Mouse (Mus musculus) activated CD4-positive, CD25-positive, alpha-beta regulatory T cell, adult 4 months (primary cell): ENCODE data around the gene Mybphl. TPM values are rescaled to one million over a fixed set of nuclear protein-coding genes. Genes with fewer than 3 reads are reported as not detected.

Experiments
- ATAC-seq: one replicate; pipeline ENCODE4 v1.8.0; 2017
- polyA plus RNA-seq, 2 experiments: library from polyadenylated mRNA; unstranded; fragments of 100-300 nt; shearing (Covaris generic); gene quantifications; one replicate each; pipeline ENCODE4 v1.2.1; 2017

The Mybphl gene
- polyA plus RNA-seq: not detected

DNA sequence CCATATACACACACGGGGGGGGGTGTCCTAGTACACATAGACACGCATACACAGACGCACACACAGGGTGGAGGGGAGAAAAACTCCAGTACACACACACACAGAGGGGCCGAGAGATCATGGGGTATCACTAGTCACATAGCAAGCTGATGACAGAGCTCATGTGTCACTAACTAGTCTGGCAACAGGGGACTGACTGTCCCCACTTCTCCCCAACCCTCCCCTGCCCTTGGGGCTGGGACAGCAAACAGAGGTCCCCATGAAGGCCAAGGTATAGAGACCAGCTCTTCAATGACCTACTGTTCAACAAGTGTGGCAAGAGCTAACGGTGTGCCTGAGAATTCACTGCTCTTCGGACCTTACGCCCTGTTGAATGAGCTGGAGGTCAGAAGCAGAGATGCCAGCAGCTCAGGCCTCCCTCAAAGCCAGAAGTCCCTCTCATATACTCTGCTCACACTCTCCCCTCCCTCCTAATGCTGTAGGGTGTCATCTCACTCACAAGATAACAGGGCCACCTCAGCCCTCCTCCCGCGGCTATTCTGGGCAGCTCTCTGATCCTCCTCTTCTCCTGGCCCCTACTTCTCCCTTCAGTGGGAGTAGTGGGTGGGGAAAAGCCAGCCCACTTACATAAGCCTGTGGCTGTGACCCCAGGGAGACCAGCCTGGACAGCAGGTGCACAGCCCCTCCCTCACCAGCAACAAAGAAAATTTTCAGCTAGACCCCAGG, at the start of gene Mybphl:
Gene Mybphl (plus strand): TSS at position 642 of the 726 bp plus-strand sequence.
- no peak for ATAC-seq

DNA sequence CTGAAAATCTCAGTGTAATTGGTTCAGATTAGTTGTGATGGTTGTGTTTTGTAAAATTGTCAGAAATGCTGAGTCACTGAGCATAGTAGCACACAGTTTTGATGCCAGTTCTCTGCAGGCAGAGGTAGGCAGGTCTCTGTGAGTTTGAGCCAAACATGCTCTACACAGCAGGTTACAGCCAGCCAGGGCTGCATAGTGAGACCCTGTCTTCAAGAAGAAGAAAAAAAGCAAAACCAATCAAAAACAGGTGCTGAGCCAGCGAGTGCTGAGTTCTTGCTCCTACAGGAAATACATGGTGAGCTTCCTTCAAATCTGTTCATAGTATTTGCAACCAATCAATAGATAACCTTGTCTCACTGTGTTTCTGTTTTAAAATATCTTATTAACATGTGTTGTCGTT, 46.2 kb upstream of the Mybphl start:
- no peak for ATAC-seq

DNA sequence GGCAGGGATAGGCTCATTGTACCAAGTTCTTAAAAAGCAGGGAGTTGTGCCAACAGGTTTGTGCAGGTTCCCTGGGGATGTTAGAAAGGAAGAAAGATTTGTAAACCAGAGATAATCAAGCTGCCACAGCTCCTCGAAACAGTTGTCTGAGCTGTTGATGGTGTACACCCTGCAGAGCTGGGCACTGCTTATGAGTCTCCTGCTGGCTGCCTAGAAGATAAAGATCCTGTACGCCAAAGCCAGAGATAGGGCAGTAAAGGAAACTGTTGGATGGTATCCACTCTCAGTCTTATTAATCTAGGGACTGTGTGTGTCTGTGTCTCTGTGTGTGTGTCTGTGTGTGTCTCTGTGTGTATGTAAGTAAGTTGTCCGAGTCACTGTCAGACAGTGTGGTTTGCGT, 43.0 kb upstream of the Mybphl start:
- no peak for ATAC-seq

DNA sequence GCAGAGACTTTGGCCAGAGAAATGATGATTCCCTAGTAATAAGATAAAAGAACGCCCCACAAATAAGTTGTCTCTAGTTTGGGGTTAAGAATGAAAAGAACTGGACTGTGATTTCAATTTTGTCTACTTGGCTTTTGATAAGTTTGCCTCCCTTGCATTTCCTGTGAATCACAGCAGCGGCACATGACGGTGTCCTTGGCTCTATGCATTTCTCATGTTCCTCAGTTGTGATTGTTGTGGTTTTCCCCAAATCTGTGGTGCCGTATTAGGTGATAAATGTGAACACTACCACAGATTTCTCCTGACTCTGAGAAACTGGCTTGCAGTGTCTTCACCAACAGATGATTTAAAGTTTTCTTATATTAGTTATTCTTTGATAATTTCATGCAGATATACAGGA, 42.6 kb upstream of the Mybphl start:
- no peak for ATAC-seq

DNA sequence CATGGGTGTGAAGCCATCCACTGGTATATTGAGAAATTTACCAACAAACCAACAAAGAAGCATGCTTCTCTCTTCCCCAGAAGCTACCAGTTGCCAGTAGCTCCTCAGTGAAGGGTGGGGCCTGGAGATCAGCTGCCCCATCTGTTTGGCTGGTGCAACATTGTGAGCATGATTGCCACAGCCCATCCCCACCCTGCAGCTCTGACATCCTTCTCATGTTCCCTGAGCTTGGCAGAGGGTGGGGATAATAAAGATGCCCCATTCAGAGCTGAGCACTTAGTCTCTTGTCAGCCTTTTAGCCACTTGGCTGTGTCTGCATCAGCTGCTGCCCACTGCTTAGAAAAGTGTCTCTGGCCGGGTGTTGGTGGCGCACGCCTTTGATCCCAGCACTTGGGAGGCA, 41.7 kb upstream of the Mybphl start:
- ATAC-seq: no peak

DNA sequence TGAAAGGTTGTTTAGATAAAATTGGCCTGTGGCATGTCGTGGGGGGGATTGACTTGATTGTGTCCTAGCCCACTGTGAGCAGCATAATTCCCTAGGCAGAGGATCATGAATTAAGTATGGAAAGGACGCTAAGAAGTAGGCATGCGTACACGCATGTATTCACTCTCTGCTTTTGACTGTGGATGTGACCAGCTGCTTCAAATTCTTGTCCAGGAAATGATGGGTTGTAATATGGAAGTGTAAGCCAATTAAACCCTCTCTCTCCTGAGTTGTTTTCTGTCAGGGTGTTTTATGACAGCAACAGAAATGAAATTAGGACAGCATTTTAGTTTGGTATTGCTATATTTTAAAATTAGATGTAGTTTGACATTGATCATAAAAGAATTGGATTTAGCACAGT, 39.9 kb upstream of the Mybphl start:
- no peak for ATAC-seq

DNA sequence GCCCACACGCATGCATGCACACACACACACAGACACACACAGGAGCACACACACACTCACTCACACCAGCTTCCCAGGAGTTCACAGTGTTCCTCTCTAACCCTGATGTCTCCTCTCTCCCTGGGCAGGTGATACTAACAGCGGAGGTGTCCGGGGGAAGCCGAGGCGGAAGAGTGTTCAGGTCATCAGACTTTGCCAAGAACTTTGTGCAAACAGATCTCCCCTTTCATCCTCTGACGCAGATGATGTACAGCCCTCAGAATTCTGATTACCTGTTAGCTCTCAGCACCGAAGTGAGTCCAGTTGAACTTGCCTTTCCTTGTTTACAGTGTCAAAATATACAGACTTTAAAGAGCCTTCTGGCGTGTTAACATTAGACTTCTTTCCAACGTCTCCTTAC, 39.2 kb upstream of the Mybphl start:
- no peak for ATAC-seq

DNA sequence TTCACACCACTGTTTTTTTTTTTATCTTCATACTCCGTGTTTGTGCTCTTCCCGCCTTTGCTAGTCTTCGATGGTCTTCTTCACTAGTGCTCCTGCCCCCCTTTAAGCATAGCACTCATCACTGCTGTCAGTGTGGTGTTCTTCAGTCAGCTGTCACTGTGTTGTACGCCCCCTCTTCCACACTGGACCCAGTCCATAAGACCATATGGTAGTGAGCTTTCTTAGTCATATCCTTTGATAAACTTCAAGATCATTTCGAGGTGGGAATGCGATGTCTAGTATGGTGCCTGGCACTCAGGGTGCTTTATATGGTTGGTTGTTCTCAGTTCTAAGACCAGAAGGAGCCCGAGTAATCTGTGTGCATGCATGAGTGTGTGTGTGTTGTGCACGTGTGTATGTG, 37.4 kb upstream of the Mybphl start:
- ATAC-seq: no peak

DNA sequence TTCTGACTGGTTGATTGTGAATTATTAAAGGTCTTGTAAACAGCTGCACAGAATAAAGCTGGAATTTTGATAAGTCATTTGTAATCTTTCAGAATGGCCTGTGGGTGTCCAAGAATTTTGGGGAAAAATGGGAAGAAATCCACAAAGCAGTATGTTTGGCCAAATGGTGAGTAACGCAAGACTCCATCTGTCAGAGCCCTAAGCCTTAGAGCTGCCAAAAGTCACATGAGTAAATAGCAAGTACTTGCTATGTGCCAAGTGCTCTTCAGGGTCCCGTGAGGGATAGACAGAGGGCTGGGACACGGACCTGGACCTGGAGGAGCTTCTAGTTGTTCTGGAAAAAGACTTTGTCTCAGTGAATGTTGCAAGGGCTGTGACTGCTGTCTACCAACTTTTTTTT, 36.8 kb upstream of the Mybphl start:
- ATAC-seq: no peak

DNA sequence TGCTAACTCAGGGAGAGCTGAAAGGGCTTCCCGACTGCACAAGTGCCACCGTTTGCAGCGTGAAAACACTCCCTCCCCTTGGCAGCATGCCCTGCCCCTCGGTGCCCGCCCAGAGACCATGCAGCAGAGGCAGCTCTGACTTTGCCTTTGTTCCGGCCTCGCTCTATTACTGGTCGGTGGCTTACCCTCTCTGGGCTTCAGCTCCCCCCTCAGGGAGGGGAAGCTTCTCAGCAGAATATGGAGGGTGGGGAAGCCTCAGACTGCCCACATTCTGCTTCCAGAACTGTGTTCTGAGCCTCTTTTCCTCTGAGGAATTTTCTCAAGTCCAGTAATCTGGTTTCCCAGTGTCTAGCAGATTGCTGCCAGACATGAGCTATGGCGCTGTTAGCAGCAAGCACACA, 36.3 kb upstream of the Mybphl start:
- no peak for ATAC-seq

DNA sequence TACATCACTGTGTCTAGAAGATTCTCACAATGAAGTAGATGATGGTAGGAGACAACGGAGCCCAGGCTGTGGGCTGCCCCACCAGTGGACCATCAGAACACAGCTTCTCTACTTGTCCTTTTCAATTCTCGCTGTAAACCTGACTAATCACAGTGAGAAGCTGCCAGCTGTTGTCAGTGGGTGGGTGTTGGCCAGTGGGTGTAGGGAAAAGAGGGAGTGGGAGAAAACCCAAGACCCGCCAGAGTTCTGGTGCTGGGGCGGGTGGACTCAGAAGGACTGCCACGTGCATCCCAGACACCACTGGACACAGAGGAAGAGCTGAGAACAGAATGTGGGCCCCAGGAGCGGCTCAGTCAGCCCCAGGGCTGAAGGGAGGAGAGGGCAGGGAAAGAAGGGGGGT, 33.9 kb upstream of the Mybphl start:
- no peak for ATAC-seq

DNA sequence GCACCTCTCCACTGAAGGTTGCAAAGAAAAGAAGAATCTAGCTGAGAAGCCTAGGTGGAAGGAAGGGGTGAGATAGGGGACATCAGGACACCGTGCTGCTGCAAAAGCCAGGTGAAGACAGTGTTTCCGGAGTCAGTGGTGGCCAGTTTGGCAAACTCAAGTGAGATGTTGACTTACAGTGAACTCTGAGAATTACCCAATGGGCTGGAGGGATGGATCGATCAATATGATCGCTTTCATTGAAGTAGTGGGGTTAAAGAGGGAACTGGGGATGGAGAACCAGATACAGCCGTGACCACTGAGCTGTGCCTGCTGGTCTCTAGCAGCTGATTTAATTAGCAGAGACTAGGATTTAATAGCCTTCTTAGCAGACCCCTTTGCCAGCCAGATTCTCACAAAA, 27.8 kb upstream of the Mybphl start:
- ATAC-seq: no peak

DNA sequence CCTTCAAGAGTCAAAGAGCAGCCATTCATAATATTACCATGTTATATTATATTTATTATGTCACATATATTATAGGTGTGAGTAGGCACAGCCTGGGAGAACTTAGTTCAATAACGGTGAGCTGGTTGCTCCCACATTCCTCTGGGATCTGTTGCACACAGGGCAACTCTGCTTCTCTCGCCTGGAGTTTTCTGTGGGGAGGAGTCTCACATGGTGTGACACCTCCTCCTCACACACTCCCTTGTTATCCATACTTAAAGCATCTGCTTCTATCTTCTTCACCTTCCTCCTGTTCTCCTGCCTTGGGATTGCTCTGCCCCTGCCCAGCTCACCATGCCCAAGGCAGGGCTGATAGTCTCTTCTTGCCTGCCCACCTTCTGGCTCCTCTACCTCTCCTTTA, 23.7 kb upstream of the Mybphl start:
- no peak for ATAC-seq

DNA sequence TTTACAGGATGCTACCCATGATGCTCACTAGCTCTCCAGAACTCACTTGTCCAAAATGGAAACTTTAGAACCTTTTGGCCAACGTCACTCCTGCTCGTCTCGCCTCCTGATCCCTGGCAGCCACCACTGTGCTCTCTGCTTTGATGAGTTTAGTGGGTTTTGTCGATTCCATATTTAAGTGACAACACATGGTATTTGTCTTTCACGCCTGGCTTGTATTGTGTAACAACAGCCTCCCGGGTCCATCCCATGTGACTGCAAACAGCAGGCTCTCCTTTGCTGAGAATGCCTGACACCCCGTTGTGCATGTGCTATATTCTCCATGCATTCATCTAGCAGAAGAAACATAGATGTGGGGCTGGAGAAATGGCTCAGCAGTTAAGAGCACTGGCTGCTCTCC, 22.5 kb upstream of the Mybphl start:
- no peak for ATAC-seq

DNA sequence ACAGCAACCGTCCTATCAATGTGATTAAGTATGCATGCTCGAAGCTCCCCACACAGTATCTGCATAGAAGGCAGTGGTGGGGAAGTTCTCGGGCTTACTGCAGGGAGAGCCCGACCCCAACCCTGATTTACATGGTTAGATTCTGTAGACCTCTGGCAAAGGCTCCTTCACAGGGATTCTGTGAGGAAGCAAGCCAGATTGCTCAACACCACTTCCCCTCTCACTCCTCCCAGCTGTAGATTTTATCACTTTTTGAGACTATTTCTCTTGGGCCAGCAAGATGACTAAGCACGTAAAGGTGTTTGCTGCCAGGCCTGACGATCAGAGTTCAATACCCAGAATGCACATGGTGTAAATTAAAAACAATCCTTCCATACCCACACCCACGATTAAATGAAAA, 18.9 kb upstream of the Mybphl start:
- ATAC-seq: no peak

DNA sequence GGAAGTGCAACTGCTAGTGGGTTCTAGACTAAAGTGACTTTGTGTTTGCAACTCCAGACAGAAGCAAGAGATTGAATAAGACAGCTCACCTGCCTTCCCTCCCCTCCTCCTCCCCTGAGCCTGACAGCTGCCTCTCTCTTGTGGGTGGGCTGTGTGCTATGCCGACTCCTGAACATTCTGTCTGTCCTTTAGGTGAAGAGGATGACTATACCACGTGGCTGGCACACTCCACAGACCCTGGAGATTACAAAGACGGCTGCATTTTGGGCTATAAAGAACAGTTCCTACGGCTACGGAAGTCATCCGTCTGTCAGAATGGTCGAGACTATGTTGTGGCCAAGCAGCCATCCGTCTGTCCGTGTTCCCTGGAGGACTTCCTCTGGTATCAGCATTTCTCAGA, 16.3 kb upstream of the Mybphl start:
- no peak for ATAC-seq

DNA sequence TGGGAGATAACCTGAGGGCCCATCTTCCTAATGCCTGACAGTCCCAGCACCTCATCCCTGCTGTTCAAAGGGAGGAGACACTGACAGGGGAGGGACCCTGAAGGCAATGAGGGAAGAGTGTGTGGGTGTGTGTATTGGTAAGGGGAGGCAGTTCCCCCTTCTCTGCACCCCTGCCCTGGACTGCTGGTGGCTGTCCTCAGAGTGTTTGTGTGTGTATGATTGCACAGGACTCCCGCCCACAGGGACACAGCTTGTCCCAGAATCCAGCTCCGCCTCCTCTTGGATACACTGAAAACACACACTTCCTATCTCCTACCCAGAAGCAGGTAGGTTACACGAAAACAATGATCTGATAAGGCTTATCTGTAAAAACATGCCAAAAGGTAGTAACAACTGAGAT, 9.5 kb upstream of the Mybphl start:
- no peak for ATAC-seq

DNA sequence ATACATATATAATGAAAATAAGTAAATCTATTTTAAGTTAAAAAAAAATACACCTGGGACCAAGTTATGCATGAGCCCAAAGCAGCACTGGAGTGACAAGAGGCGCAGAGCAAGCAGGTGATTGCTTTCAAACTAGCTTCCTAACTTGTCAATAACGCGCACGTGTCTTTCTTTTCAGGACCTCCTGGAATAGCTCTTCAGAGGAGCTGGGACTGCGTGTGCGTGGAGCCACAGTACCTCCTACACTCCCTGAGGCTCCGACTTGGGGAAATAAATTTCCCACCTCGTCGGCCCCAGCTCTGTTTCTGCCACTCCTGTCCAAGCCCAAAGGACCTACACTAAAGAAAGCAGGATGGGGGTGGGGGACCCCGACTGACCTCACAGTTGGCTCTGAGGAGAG, 7.7 kb upstream of the Mybphl start:
- ATAC-seq: no peak

DNA sequence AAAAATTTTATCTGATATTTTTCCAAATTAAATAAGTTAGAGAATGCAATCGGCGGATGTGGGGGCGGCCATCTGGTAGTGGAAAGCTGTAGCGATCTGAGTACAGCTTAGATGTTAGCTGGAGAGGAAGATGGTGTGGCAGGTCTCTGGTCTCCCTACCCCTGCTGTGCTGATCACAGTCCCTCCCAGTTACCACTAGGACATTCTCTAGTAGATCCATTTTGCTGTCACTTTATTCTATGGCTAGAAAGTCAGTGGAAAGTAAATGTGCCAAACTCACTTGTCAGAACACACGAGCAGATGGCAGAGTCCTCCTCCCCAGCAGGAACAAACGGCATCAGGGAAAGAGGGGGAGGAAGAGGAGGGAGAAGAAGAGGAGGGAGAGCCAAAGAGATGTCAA, 6.3 kb upstream of the Mybphl start:
- no peak for ATAC-seq

DNA sequence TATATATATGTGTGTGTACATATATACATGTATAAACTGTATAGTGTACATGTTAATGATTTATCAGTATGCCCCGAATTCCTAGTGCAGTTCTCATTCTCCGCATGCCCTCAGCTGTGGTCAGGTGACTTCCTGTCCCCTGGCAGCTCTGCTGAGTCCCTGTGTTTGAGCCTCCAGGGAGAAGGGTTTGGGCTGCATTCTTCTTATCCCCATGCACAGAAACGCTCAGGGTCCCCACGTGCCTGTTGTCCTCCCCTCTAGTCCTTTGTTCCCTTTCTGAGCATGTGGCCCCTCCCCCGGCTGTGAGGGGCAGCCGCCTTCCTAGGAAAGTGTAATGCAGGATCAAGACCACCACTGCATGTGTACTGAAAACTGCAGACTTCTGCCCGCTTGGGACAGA, 3.8 kb upstream of the Mybphl start:
- no peak for ATAC-seq

DNA sequence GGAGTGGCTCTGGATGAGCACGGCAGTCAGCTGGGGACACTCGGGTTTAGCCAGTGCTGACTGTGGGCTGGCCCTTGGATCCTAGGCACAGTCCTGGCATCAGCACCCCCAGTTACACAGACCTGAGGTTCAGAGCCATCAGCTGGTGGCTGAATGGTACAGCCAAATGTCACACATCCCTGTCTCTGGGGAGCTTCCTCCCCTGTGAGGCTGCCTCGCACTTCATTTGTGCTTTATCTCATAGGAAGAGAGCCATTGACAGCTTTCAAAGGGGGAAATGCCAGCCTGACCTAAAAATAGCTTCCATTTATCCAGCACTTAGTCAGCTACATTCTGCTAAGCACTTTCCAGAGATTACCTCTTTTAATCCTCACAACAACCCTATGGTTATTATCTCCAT, 1.1 kb upstream of the Mybphl start:
- no peak for ATAC-seq

DNA sequence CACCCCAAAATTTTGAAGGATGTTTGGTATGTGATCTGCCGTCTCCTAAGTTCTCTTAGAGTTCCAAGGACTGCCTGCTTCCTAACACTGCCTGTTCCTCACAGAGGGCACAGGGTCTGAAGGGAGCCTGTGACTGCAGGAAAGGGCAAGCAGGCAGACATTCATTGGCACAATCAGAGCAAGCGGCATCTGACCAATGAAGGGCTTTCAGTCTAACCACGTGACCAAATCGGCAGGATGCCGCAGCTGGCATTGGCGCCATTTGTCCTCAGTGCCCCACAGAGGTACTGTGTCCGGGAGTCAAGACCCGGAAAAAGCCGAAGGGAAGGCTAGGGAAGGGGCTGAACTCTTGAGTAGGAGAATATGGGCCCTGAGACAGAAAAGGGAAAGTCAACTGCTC, 2.5 kb downstream of the Mybphl start:
- ATAC-seq: no peak

DNA sequence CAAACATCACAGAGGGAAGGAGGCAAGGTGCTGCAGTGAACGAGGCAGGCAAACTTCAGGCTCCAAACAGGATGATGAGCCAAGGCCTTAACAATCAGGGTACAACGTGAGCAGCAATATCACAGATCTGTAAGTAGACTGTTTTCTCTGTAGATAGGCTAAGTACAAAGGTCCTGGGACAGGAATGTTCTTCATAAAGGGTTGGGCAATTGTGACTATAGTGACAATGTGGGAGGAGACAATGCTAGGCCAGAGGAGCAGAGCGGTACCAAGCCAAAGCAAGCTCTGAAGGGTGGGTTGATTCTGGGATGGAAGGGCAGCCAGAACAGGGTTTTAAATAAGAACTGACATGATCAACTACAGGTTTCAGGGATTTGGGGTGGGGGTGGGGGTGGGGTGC, 3.1 kb downstream of the Mybphl start:
- ATAC-seq: no peak

DNA sequence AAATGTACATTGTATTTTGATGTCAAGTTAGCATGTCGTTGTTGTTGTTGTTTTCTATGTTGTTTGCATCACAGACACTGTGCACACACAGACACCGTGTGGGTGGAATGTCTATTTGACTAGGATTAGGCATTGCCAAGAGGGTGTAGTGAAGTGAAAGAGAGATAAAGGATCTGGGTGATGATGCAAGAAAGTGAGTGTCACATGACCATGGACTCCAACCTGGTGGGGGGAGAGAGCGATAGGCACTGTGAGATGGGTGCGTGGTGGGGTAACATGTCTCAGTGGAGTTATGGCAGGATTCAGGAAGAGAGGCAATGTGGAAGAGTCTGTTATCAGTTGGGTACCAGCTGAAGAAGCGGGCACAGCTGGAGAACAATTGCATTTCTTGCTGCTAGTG, 4.0 kb downstream of the Mybphl start:
- no peak for ATAC-seq

DNA sequence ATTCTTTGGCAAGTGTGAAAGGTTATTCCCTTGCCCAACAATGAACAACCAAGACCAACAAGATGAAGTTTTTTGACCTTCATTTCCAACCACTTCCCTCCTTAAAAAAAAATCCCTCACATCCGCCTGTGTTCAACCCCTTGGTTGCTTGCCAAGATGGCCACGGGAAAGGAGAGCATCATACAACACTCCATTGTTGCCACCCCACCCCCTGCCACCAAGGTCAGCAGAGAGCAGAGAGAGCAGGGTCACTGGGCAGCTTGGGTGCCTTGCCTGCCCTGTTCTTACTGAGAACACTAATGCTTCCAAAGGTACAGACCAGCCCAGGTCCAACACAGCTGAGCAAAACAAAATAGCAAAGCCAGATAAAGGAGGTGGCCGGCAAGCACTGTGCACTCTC, 7.6 kb downstream of the Mybphl start:
- no peak for ATAC-seq

DNA sequence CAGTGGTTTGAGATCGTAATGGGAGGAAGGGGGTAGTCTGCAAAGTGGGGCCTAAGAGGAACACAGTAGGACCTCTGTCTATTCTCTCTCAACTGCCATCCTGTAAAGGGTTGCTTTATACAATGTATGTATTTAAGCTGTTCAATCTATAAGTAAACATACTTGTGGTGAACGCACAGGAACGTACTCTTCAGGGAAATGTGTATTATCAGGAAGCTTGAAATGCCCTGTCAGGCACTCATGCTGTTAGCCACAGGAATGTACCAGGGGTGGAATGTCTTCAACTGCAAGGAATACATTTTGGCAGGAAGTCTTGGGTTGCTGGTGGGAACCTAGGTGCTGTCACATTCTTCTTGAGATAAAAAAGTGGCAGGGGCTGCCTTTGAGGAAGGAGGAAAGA, 8.0 kb downstream of the Mybphl start:
- no peak for ATAC-seq
